24 mouse cellular contexts compared by ENCODE assay signal in genomic region chr7:64916654-64917053, GRCm38 (mm10). TPM values are rescaled to one million over a fixed set of nuclear protein-coding genes. Genes with fewer than 3 reads are reported as not detected.
DNase-seq lines count a peak whose midpoint lies in the region; ATAC-seq and TF ChIP-seq lines count a peak whose summit lies in the region.
"Had no signal": no experiment of that assay in that cellular context is flagged by ENCODE, and none has a peak within 500 bp of the region (broad histone marks: within the 10 kb centered on the region; RNA-seq: fewer than 3 reads in every experiment).

No protein-coding gene starts in this region.

- peaks cover 8% of the 10 kb centered on the region; the same call in 1 of the 2 replicates for H3K4me1 ChIP-seq in forebrain, embryonic 10.5 days
- no peaks in the 10 kb centered on the region for H3K4me1 ChIP-seq in forebrain, embryonic 11.5 days (replicated peaks; ENCODE audit: control insufficient read depth, insufficient read depth, low read length)
- H3K4me1 ChIP-seq in hindbrain, embryonic 15.5 days (replicated peaks): peaks cover 22% of the 10 kb centered on the region
- H3K4me1 ChIP-seq in hindbrain, postnatal 0 days (ENCODE audit: insufficient read depth, low read length): 0 out of 2 replicates have a peak, but pooled peaks cover 3% of the 10 kb centered on the region
- H3K4me1 ChIP-seq in midbrain, embryonic 14.5 days (ENCODE audit: control insufficient read depth, insufficient read depth, low read length): peaks cover 3% of the 10 kb centered on the region; the same call in 1 of the 2 replicates
- H3K4me1 ChIP-seq in midbrain, embryonic 11.5 days (ENCODE audit: control insufficient read depth, insufficient read depth, low read length): peaks cover 8% of the 10 kb centered on the region
- H3K4me1 ChIP-seq: embryonic facial prominence, embryonic 12.5 days; intestine, embryonic 15.5 days; limb, embryonic 10.5 days; liver, embryonic 15.5 days had no signal

- WGBS in forebrain, embryonic 10.5 days: 78% methylated on average over 7 of the region's 7 CpGs
- 70% methylated on average over 7 of the region's 7 CpGs for WGBS in forebrain, embryonic 11.5 days
- WGBS in hindbrain, embryonic 15.5 days: 53% methylated on average over 7 of the region's 7 CpGs
- WGBS in hindbrain, postnatal 0 days: 51% methylated on average over 7 of the region's 7 CpGs
- 44% methylated on average over 7 of the region's 7 CpGs for WGBS in midbrain, embryonic 14.5 days
- WGBS in midbrain, embryonic 11.5 days: 74% methylated on average over 7 of the region's 7 CpGs
- 32% methylated on average over 7 of the region's 7 CpGs for WGBS in large intestine, adult 2 months

- H3K9me3 ChIP-seq in forebrain, embryonic 10.5 days: no peaks in the 10 kb centered on the region
- no peaks in the 10 kb centered on the region for H3K9me3 ChIP-seq in forebrain, embryonic 11.5 days (ENCODE audit: control insufficient read depth, low read length)
- H3K9me3 ChIP-seq in hindbrain, embryonic 15.5 days: no peaks in the 10 kb centered on the region
- no peaks in the 10 kb centered on the region for H3K9me3 ChIP-seq in hindbrain, postnatal 0 days (ENCODE audit: low read length)
- no peaks in the 10 kb centered on the region for H3K9me3 ChIP-seq in midbrain, embryonic 14.5 days (ENCODE audit: control insufficient read depth, low read length)
- H3K9me3 ChIP-seq in midbrain, embryonic 11.5 days (ENCODE audit: control insufficient read depth, low read length): no peaks in the 10 kb centered on the region
- H3K9me3 ChIP-seq: embryonic facial prominence, embryonic 12.5 days; hindbrain, embryonic 10.5 days; intestine, embryonic 15.5 days; limb, embryonic 10.5 days; liver, embryonic 15.5 days had no signal

- no peak overlapping the region for H3K4me3 ChIP-seq in forebrain, embryonic 10.5 days
- no peak overlapping the region for H3K4me3 ChIP-seq in forebrain, embryonic 11.5 days (ENCODE audit: low read depth, low read length)
- no peak overlapping the region for H3K4me3 ChIP-seq in hindbrain, embryonic 15.5 days
- H3K4me3 ChIP-seq in hindbrain, postnatal 0 days (ENCODE audit: low read length): no peak overlapping the region
- no peak overlapping the region for H3K4me3 ChIP-seq in midbrain, embryonic 14.5 days (replicated peaks; ENCODE audit: low read depth, low read length)
- no peak overlapping the region for H3K4me3 ChIP-seq in midbrain, embryonic 11.5 days (ENCODE audit: low read depth, low read length)
- H3K4me3 ChIP-seq: embryonic facial prominence, embryonic 12.5 days; erythroblast, embryonic 14.5 days; hindbrain, embryonic 10.5 days; intestine, embryonic 15.5 days; limb, embryonic 10.5 days; liver, embryonic 15.5 days had no signal

- H3K27me3 ChIP-seq in forebrain, embryonic 10.5 days (ENCODE audit: poor library complexity, severe bottlenecking): no peaks in the 10 kb centered on the region
- no peaks in the 10 kb centered on the region for H3K27me3 ChIP-seq in forebrain, embryonic 11.5 days (ENCODE audit: control insufficient read depth, insufficient read depth, low read length)
- H3K27me3 ChIP-seq in hindbrain, embryonic 15.5 days: no peaks in the 10 kb centered on the region
- no peaks in the 10 kb centered on the region for H3K27me3 ChIP-seq in hindbrain, postnatal 0 days (ENCODE audit: insufficient read depth, low read length)
- no peaks in the 10 kb centered on the region for H3K27me3 ChIP-seq in midbrain, embryonic 14.5 days (ENCODE audit: control insufficient read depth, insufficient read depth, low read length)
- no peaks in the 10 kb centered on the region for H3K27me3 ChIP-seq in midbrain, embryonic 11.5 days (ENCODE audit: control insufficient read depth, insufficient read depth, low read length)
- H3K27me3 ChIP-seq: embryonic facial prominence, embryonic 12.5 days; intestine, embryonic 15.5 days; liver, embryonic 15.5 days had no signal

- no peak for ATAC-seq in forebrain, embryonic 11.5 days (replicated peaks; ENCODE audit: low FRiP score)
- peak; percentile 62; the same call in 1 of the 2 replicates for ATAC-seq in hindbrain, embryonic 15.5 days (ENCODE audit: low FRiP score, low read depth)
- ATAC-seq in hindbrain, postnatal 0 days: no peak
- ATAC-seq in midbrain, embryonic 14.5 days (ENCODE audit: low FRiP score, low TSS enrichment): no peak
- no peak for ATAC-seq in midbrain, embryonic 11.5 days (ENCODE audit: low FRiP score)
- ATAC-seq: CD4-positive, CD25-positive, alpha-beta regulatory T cell, adult 4 months; intestine, embryonic 15.5 days; lung, postnatal 0 days had no signal

- no peak for TF ChIP-seq CTCF in hindbrain, postnatal 0 days (IDR thresholded peaks at IDR 0.05; ENCODE audit: low read depth)

- H3K9ac ChIP-seq in forebrain, embryonic 11.5 days (ENCODE audit: low read length): no peak overlapping the region
- no peak overlapping the region for H3K9ac ChIP-seq in hindbrain, embryonic 15.5 days
- no peak overlapping the region for H3K9ac ChIP-seq in hindbrain, postnatal 0 days (replicated peaks; ENCODE audit: low read length)
- H3K9ac ChIP-seq in midbrain, embryonic 14.5 days (replicated peaks; ENCODE audit: low read length): no peak overlapping the region
- no peak overlapping the region for H3K9ac ChIP-seq in midbrain, embryonic 11.5 days (ENCODE audit: low read length)
- H3K9ac ChIP-seq: embryonic facial prominence, embryonic 12.5 days; intestine, embryonic 15.5 days; liver, embryonic 15.5 days had no signal

- no peak for DNase-seq in forebrain, embryonic 10.5 days (ENCODE audit: extremely low spot score, low spot score)
- no peak for DNase-seq in forebrain, embryonic 11.5 days (ENCODE audit: low spot score)
- DNase-seq in hindbrain, postnatal 0 days (ENCODE audit: low spot score): no peak
- peak; percentile 31 for DNase-seq in midbrain, embryonic 14.5 days
- no peak for DNase-seq in midbrain, embryonic 11.5 days (ENCODE audit: low spot score, missing footprints)
- DNase-seq in large intestine, adult 2 months (ENCODE audit: low read depth, low spot score): peak; percentile 19
- DNase-seq in adrenal gland, postnatal 25 days: no peak
- DNase-seq: cerebellum, adult 18-20 months; cerebellum, postnatal 14 days; gastrocnemius, postnatal 10 days; kidney, adult 8-10 months; kidney, postnatal 10 days; liver; thymus, adult 2 months; thymus, postnatal 4 days had no signal

- no peak overlapping the region for H3K4me2 ChIP-seq in forebrain, embryonic 11.5 days (ENCODE audit: low read depth, low read length, severe bottlenecking)
- no peak overlapping the region for H3K4me2 ChIP-seq in hindbrain, embryonic 15.5 days
- no peak overlapping the region for H3K4me2 ChIP-seq in hindbrain, postnatal 0 days (ENCODE audit: low read depth, low read length)
- H3K4me2 ChIP-seq in midbrain, embryonic 14.5 days (ENCODE audit: low read length): no peak overlapping the region
- H3K4me2 ChIP-seq in midbrain, embryonic 11.5 days: no peak overlapping the region
- H3K4me2 ChIP-seq: embryonic facial prominence, embryonic 12.5 days; intestine, embryonic 15.5 days; liver, embryonic 15.5 days had no signal

- H3K27ac ChIP-seq in forebrain, embryonic 10.5 days: 0 out of 2 replicates have a peak overlapping the region, but pooled peaks have one; percentile 35
- no peak overlapping the region for H3K27ac ChIP-seq in forebrain, embryonic 11.5 days (ENCODE audit: low read depth, low read length)
- H3K27ac ChIP-seq in hindbrain, embryonic 15.5 days (replicated peaks): no peak overlapping the region
- H3K27ac ChIP-seq in hindbrain, postnatal 0 days: no peak overlapping the region
- H3K27ac ChIP-seq in midbrain, embryonic 14.5 days (replicated peaks; ENCODE audit: low read depth, low read length): 0 out of 2 replicates have a peak overlapping the region, but pooled peaks have one; percentile 10
- no peak overlapping the region for H3K27ac ChIP-seq in midbrain, embryonic 11.5 days (ENCODE audit: low read depth, low read length)
- H3K27ac ChIP-seq: embryonic facial prominence, embryonic 12.5 days; hindbrain, embryonic 10.5 days; intestine, embryonic 15.5 days; limb, embryonic 10.5 days; liver, embryonic 15.5 days had no signal

- no peaks in the 10 kb centered on the region for H3K36me3 ChIP-seq in forebrain, embryonic 10.5 days (replicated peaks)
- H3K36me3 ChIP-seq in forebrain, embryonic 11.5 days (ENCODE audit: control insufficient read depth, insufficient read depth, low read length): no peaks in the 10 kb centered on the region
- H3K36me3 ChIP-seq in hindbrain, embryonic 15.5 days: no peaks in the 10 kb centered on the region
- no peaks in the 10 kb centered on the region for H3K36me3 ChIP-seq in hindbrain, postnatal 0 days (ENCODE audit: insufficient read depth, low read length)
- H3K36me3 ChIP-seq in midbrain, embryonic 14.5 days (ENCODE audit: control insufficient read depth, insufficient read depth, low read length): no peaks in the 10 kb centered on the region
- no peaks in the 10 kb centered on the region for H3K36me3 ChIP-seq in midbrain, embryonic 11.5 days (ENCODE audit: control insufficient read depth, insufficient read depth, low read length)
- H3K36me3 ChIP-seq: embryonic facial prominence, embryonic 12.5 days; hindbrain, embryonic 10.5 days; intestine, embryonic 15.5 days; limb, embryonic 10.5 days; liver, embryonic 15.5 days had no signal

RNA-seq across cellular contexts. Expression of gene Nsmce3, which starts 43.9 kb away (rescaled TPM):
- polyA plus RNA-seq in forebrain, embryonic 10.5 days (2016; fragmentation: Nextera tagmentation; extraction: Ambion mirVana): 10.5 TPM in 2 replicates
- 11.0 and 11.5 TPM in 2 replicates for polyA plus RNA-seq in forebrain, embryonic 11.5 days (2014; fragmentation: Nextera tagmentation; extraction: Ambion mirVana)
- polyA plus RNA-seq in hindbrain, embryonic 15.5 days (2015; fragmentation: Nextera tagmentation; extraction: Ambion mirVana): 10.3 and 11.5 TPM in 2 replicates
- 18.4 and 19.3 TPM in 2 replicates for total RNA-seq in hindbrain, postnatal 0 days (2014; rRNA removed)
- polyA plus RNA-seq in hindbrain, postnatal 0 days (2015; fragmentation: Nextera tagmentation; extraction: Ambion mirVana): 10.2 and 10.5 TPM in 2 replicates
- polyA plus RNA-seq in midbrain, embryonic 14.5 days (2014; fragmentation: Nextera tagmentation; extraction: Ambion mirVana): 10.7 and 12.3 TPM in 2 replicates
- 13.1 and 13.3 TPM in 2 replicates for polyA plus RNA-seq in midbrain, embryonic 11.5 days (2014; fragmentation: Nextera tagmentation; extraction: Ambion mirVana)
- 3.4 and 3.6 TPM in 2 replicates for polyA plus RNA-seq in large intestine, adult 2 months (2012; rRNA removed)
- 7.1 and 8.7 TPM in 2 replicates for total RNA-seq in adrenal gland, postnatal 25 days (2021)

Comparison
In these comparisons a context has a peak if more than half of its experiments do, and no peak if none do; other contexts are left out.
1. DNase-seq: peak in midbrain, embryonic 14.5 days (single experiment) and large intestine, adult 2 months (single experiment); none in forebrain, embryonic 10.5 days (single experiment), forebrain, embryonic 11.5 days (single experiment), hindbrain, postnatal 0 days (single experiment), midbrain, embryonic 11.5 days (single experiment) and adrenal gland, postnatal 25 days (single experiment).
2. H3K27ac ChIP-seq: peak in forebrain, embryonic 10.5 days (single experiment) and midbrain, embryonic 14.5 days (single experiment); none in forebrain, embryonic 11.5 days (single experiment), hindbrain, embryonic 15.5 days (single experiment), hindbrain, postnatal 0 days (single experiment) and midbrain, embryonic 11.5 days (single experiment).